Mouse (Mus musculus) ES-Bruce4 (cell line): ENCODE measurements at regions not wholly inside any gene's neighbourhood (a gene's known extent, or its start where the extent isn't known, plus 50 kb on each side); places are given as distances from the start of the nearest gene placed in this dataset.

ENCODE experiments used
- CTCF ChIP-seq: IDR thresholded peaks from one replicate; pipeline ENCODE4 v1.8.1; 2011; ENCODE audit warnings: low read depth, low read length
- POLR2A ChIP-seq: IDR thresholded peaks from one replicate; pipeline ENCODE4 v1.8.1; 2011; ENCODE audit warnings: low read length; ENCODE audit not compliant: insufficient read depth

GRCm38 (mm10) chr3:34756632-34757031 is 106.4 kb downstream of the Sox2 start:
- no peak for TF ChIP-seq POLR2A
- TF ChIP-seq CTCF, result no peak
